Mouse (Mus musculus) forebrain, embryonic 15.5 days (tissue): Measurements from ENCODE around the gene Macrod2. TPM values are rescaled to one million over a fixed set of nuclear protein-coding genes. Genes with fewer than 3 reads are reported as not detected.
"Not testable (repeated sequence)": the region's sequence is repeated elsewhere in the genome, so short reads cannot be mapped to it uniquely, and the experiment has no call there.

Experiments used
- ATAC-seq: fragments of 200-750 bp; cut with Nextera tagmentation; replicated peaks from 2 replicates; pipeline ENCODE4 v1.8.0; 2017; ENCODE audit warnings: mild to moderate bottlenecking, moderate TSS enrichment, moderate library complexity
- H3K27ac ChIP-seq: fragments of 300-500 bp; sonication (generic); replicated peaks from 2 replicates; pipeline ENCODE4 v1.5.1; 2015; ENCODE audit warnings: mild to moderate bottlenecking, inconsistent platforms
- H3K27me3 ChIP-seq: fragments of 300-500 bp; sonication (generic); 2 replicates; pipeline ENCODE4 v1.6.1; 2015; ENCODE audit warnings: inconsistent platforms
- H3K36me3 ChIP-seq: fragments of 300-500 bp; sonication (generic); 2 replicates; pipeline ENCODE4 v1.6.1; 2015; ENCODE audit warnings: mild to moderate bottlenecking, inconsistent platforms
- H3K4me1 ChIP-seq: fragments of 300-500 bp; sonication (generic); 2 replicates; pipeline ENCODE4 v1.6.1; 2015; ENCODE audit warnings: inconsistent platforms
- H3K4me2 ChIP-seq: fragments of 300-500 bp; sonication (generic); replicated peaks from 2 replicates; pipeline ENCODE4 v1.6.1; 2015; ENCODE audit warnings: mild to moderate bottlenecking, inconsistent platforms
- H3K4me3 ChIP-seq: fragments of 300-500 bp; sonication (generic); 2 replicates; pipeline ENCODE4 v1.5.1; 2015; ENCODE audit warnings: mild to moderate bottlenecking, inconsistent platforms
- H3K9ac ChIP-seq: fragments of 300-500 bp; sonication (generic); replicated peaks from 2 replicates; pipeline ENCODE4 v1.6.1; 2015; ENCODE audit warnings: mild to moderate bottlenecking, inconsistent platforms
- H3K9me3 ChIP-seq: fragments of 300-500 bp; sonication (generic); 2 replicates; pipeline ENCODE4 v1.6.1; 2016; ENCODE audit warnings: inconsistent platforms
- WGBS: fragments of 180-500 bp; shearing (Covaris S2); methylation state at CpG from one replicate; pipeline ENCODE4 v1.1.7; 2015; ENCODE audit warnings: mixed read lengths; 5-methylcytosine and 5-hydroxymethylcytosine counted together
- polyA plus RNA-seq: library from polyadenylated mRNA; unstranded; fragments of >200 nt; fragmentation: Nextera tagmentation; extraction: Ambion mirVana; gene quantifications from 2 replicates; pipeline ENCODE4 v1.2.1, GENCODE M21; 2015

Macrod2 gene
- polyA plus RNA-seq, 1 experiment from 2014 or later: 93.1 TPM

DNA sequence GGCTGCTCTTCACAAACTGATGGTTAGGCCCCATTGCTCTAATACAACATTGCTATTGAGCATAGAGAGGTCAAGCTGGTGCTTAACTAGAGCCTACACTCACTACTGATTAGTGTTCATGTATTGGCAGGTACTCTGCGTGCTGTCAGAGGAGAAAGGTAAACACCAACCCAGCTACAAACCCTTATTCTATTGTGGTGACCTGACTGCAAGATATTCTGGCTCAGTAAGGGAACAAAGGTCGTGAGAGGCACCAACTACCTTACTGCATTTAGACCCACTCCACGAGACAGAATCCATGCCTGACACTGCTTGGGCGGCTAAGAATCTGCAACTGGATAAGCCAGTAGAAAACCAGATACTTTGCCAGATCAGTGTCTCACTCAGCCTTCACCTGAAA lies 320.7 kb downstream of the Macrod2 start:
- Histone ChIP-seq H3K4me3 (no peak overlapping the region), H3K4me1 (no peaks in the 10 kb centered on the region), H3K27ac (no peak overlapping the region), H3K4me2 (no peak overlapping the region), H3K9ac (no peak overlapping the region), H3K9me3 (no peaks in the 10 kb centered on the region), H3K36me3 (no peaks in the 10 kb centered on the region), H3K27me3 (no peaks in the 10 kb centered on the region)
- ATAC-seq: no peak
- 86% methylated on average over 4 of the region's 4 CpGs for WGBS

- ATAC-seq: no peak
- H3K4me3 ChIP-seq: no peak overlapping the region
- 89% methylated on average over 9 of the region's 9 CpGs for WGBS
- H3K9me3 ChIP-seq: no peaks in the 10 kb centered on the region
- H3K27ac ChIP-seq: no peak overlapping the region
- H3K9ac ChIP-seq: no peak overlapping the region
- no peak overlapping the region for H3K4me2 ChIP-seq
- H3K4me1 ChIP-seq: no peaks in the 10 kb centered on the region
- H3K27me3 ChIP-seq: no peaks in the 10 kb centered on the region
- no peaks in the 10 kb centered on the region for H3K36me3 ChIP-seq
These were observed 322.3 kb downstream of the Macrod2 start for GRCm38 (mm10) chr2:140717407-140717806.

DNA sequence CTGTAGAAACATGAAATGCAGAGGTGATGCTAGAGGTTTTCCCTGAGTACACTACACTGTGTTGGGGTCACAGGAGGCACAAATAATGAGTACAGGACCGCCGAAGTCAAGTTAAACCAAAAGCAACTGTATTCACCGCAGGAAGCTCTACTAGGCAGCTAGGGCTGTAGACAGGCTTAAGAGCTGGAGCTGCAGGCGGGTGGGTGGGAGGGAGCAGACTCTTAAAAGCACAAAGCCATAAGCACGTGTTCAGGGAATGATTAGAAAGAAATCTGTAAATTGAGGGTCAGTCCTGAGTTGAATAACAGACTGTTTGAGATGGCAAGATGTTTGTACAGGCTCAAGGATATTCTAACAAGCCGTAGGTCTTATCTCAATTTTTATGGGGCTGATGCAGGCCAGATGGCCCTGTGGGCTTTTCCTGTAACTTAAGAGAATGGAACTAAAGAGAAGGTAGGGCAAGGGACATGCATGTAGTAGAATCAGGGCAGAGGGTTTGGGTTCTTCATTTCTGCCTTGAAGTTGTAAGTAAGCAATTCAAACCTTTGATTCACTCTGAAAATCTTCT lies 337.6 kb downstream of the Macrod2 start:
- ATAC-seq: no peak
- Histone ChIP-seq H3K4me1 (no peaks in the 10 kb centered on the region), H3K4me2 (no peak overlapping the region), H3K36me3 (no peaks in the 10 kb centered on the region), H3K4me3 (no peak overlapping the region), H3K27me3 (no peaks in the 10 kb centered on the region), H3K9ac (no peak overlapping the region), H3K27ac (no peak overlapping the region), H3K9me3 (no peaks in the 10 kb centered on the region)
- WGBS: 54% methylated on average over 6 of the region's 6 CpGs

DNA sequence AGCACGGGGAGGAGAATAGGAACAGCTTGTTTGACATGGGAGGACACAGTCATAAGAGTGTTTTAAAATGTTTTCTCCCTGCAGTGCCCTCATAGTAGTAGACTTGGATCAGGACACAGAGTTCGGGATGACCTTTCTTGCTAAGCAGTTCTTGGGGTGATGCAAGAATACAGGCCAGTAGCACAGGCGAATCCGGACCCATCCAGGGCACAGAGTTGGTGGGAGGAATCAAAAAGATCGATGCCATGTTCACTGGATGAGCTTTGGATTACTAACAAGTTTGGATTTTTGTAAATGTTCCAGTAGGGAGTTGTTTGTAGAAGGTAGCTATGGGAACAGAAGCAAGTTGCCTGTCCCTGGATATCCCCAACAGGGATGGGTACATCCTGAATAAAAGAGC lies 345.4 kb downstream of the Macrod2 start:
- Histone ChIP-seq H3K36me3 (no peaks in the 10 kb centered on the region), H3K27ac (no peak overlapping the region), H3K27me3 (no peaks in the 10 kb centered on the region), H3K4me3 (no peak overlapping the region), H3K4me1 (no peaks in the 10 kb centered on the region), H3K9me3 (no peaks in the 10 kb centered on the region), H3K4me2 (no peak overlapping the region), H3K9ac (no peak overlapping the region)
- ATAC-seq: no peak
- WGBS: 89% methylated on average over 5 of the region's 5 CpGs

GRCm38 (mm10) chr2:140742954-140743353 lies 347.8 kb downstream of the Macrod2 start:
- H3K9ac ChIP-seq, H3K4me1 ChIP-seq, H3K4me2 ChIP-seq, ATAC-seq, H3K9me3 ChIP-seq, H3K27me3 ChIP-seq, H3K4me3 ChIP-seq, H3K27ac ChIP-seq, H3K36me3 ChIP-seq: not testable (repeated sequence)
- WGBS: 83% methylated on average over 2 of the region's 2 CpGs

DNA sequence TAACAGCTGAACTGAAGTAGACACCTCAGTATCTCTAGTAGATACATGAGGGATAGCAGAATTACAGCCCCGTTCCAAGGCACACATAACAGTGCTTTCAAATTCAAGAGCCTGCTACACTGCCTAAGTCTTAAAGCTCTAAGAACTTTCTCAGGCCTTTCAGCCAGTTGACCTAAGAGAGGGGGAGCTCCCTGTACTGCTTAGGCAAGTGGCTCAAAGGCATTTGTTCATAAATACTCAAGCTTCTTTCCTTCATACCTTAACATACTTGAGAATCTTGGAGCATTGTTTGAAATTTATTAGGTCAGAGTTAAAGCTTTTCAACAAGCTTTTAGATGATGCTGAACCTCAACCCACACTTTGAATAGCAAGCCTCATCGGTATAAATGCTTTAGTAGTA lies 363.8 kb downstream of the Macrod2 start:
- Histone ChIP-seq H3K4me2 (no peak overlapping the region), H3K9ac (no peak overlapping the region), H3K27ac (no peak overlapping the region), H3K4me3 (no peak overlapping the region), H3K36me3 (no peaks in the 10 kb centered on the region), H3K4me1 (no peaks in the 10 kb centered on the region), H3K27me3 (no peaks in the 10 kb centered on the region), H3K9me3 (no peaks in the 10 kb centered on the region)
- WGBS: 84% methylated on average over 2 of the region's 2 CpGs
- no peak for ATAC-seq

DNA sequence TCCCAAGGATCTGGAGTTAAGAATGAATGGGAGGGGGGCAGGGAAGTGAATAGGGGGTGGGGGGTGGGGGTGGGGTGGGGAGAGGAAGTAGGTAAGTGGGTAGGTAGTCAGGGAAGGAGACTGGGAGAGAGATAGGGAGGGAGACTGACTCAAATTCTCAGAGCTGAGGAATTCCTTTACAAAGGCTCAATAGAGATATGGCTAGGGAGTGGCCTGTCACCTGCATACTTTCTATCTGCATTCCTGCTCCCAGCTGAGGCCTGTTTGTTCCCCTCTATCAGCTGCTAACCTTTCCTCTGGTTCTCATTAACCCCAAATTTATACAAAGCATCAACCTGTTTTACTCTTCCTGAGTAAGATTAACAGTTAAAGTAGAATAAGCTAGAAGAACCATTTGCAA lies 364.6 kb downstream of the Macrod2 start:
- ATAC-seq: no peak
- H3K27ac ChIP-seq: no peak overlapping the region
- H3K4me3 ChIP-seq: no peak overlapping the region
- no peaks in the 10 kb centered on the region for H3K4me1 ChIP-seq
- no peaks in the 10 kb centered on the region for H3K36me3 ChIP-seq
- no peak overlapping the region for H3K4me2 ChIP-seq
- H3K9ac ChIP-seq: no peak overlapping the region
- no peaks in the 10 kb centered on the region for H3K9me3 ChIP-seq
- no peaks in the 10 kb centered on the region for H3K27me3 ChIP-seq

DNA sequence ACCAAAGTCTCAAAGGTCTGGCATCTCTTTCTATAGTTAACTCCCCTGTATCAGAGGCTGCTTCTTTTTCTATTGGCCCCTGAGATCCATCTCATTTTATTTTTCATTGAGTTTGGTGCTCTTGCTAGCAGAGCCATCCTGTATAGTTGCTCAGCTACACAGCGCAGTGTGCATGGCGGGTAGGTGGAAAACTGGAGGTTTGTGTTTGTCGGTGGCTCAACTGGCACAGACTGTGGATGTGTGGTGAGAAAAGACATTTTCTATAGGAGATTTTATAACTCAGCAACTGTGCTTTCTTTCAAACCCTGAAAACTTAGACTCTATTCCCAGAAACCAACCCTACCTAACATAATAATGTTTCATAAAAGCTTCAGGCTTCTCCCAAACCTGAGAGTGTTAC lies 365.0 kb downstream of the Macrod2 start:
- no peaks in the 10 kb centered on the region for H3K4me1 ChIP-seq
- H3K27me3 ChIP-seq: no peaks in the 10 kb centered on the region
- no peak for ATAC-seq
- H3K36me3 ChIP-seq: no peaks in the 10 kb centered on the region
- WGBS: 96% methylated on average over 3 of the region's 3 CpGs
- no peak overlapping the region for H3K27ac ChIP-seq
- H3K4me3 ChIP-seq: no peak overlapping the region
- no peak overlapping the region for H3K9ac ChIP-seq
- H3K9me3 ChIP-seq: no peaks in the 10 kb centered on the region
- no peak overlapping the region for H3K4me2 ChIP-seq

DNA sequence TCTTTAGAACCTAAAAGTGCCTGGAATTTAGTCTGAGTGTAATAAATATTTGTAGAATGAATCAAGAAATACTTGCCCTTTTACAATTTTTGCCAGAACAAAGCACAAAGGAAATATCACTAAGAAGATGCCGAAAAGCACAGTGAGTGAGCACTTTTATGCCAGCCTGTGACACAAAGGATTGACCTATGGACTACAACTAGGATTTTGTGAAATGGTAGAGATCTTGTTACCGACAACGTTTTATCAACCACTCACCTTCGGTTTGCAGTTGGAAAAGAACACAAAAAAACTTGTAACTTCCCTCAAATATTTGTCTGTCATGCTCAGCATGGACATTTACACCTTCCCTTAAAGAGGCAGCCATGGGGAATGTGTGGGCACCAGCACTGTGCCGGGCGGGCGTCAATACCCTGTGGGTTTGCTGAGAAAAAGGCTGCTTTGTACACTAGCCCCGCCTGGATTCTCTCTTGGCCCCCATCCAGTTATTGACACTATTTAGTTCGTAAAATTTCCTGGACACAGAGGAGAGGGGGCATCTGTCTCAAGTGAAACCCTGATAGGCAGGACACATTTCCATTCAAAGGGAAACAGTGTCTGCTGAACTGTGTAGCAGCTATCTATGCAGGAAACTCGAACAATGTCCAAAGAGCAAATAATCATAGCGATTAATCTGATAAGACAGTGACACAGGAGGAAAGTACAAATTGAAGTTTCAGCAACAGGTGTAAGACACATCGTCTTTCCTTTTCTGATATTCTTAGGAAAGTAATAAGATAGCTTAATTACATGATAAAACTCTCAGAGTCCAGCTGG lies 368.2 kb downstream of the Macrod2 start:
- Histone ChIP-seq H3K27me3 (no peaks in the 10 kb centered on the region), H3K4me2 (no peak overlapping the region), H3K36me3 (no peaks in the 10 kb centered on the region), H3K9ac (no peak overlapping the region), H3K9me3 (no peaks in the 10 kb centered on the region), H3K4me1 (no peaks in the 10 kb centered on the region), H3K27ac (no peak overlapping the region), H3K4me3 (no peak overlapping the region)
- ATAC-seq: 0 out of 2 replicates have a peak, but pooled peaks have one; percentile 41
- WGBS: 60% methylated on average over 12 of the region's 12 CpGs

GRCm38 (mm10) chr2:140769473-140769872 lies 374.4 kb downstream of the Macrod2 start:
- H3K4me1 ChIP-seq: no peaks in the 10 kb centered on the region
- no peak overlapping the region for H3K27ac ChIP-seq

GRCm38 (mm10) chr2:140772825-140773224 lies 377.7 kb downstream of the Macrod2 start:
- Histone ChIP-seq H3K36me3 (no peaks in the 10 kb centered on the region), H3K4me2 (no peak overlapping the region), H3K9ac (no peak overlapping the region), H3K4me3 (no peak overlapping the region), H3K27me3 (no peaks in the 10 kb centered on the region), H3K27ac (no peak overlapping the region), H3K4me1 (no peaks in the 10 kb centered on the region), H3K9me3 (no peaks in the 10 kb centered on the region)
- ATAC-seq: no peak
- 78% methylated on average over 6 of the region's 6 CpGs for WGBS

More at GRCm38 (mm10) chr2:140769473-140769872, 374.4 kb downstream of the Macrod2 start:
- Histone ChIP-seq H3K4me2 (no peak overlapping the region), H3K9ac (no peak overlapping the region), H3K36me3 (no peaks in the 10 kb centered on the region), H3K27me3 (no peaks in the 10 kb centered on the region), H3K4me3 (no peak overlapping the region), H3K9me3 (no peaks in the 10 kb centered on the region)
- 86% methylated on average over 4 of the region's 4 CpGs for WGBS
- ATAC-seq: no peak

DNA sequence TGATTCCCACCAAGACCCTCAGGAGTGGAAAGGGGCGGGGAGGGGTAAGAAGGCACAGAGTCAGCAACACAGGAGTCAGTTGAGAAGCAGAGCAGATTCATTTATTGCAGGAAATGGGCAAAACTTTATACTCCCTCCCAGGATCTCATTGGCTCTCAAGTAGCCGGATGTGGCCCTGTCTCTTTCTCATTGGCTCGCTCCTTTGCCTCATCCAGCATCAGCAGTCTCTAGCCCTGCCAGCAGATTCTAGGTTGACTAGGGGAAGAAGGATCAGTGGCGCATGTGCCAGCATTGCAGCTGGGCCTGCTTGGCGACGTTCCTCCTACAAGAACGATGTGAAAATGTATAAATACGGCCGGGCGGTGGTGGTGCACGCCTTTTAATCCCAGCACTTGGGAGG lies 378.3 kb downstream of the Macrod2 start:
- WGBS: 90% methylated on average over 11 of the region's 11 CpGs
- Histone ChIP-seq H3K27me3 (no peaks in the 10 kb centered on the region), H3K36me3 (no peaks in the 10 kb centered on the region), H3K9me3 (no peaks in the 10 kb centered on the region), H3K27ac (no peak overlapping the region), H3K4me2 (no peak overlapping the region), H3K4me3 (no peak overlapping the region), H3K4me1 (no peaks in the 10 kb centered on the region), H3K9ac (no peak overlapping the region)
- ATAC-seq: no peak
